Mouse (Mus musculus): ENCODE measurements at regions not wholly inside any gene's neighbourhood (a gene's known extent, or its start where the extent isn't known, plus 50 kb on each side); places are given as distances from the start of the nearest gene placed in this dataset.

- H3K36me3 ChIP-seq (ENCODE audit: control insufficient read depth, insufficient read depth, low read length) = no peaks in the 10 kb centered on the region
- H3K9ac ChIP-seq (ENCODE audit: low read length) = no peak overlapping the region
- WGBS = 80% methylated on average over 3 of the region's 3 CpGs
- no peak overlapping the region for H3K4me2 ChIP-seq (ENCODE audit: low read depth, low read length, severe bottlenecking)
- ATAC-seq (replicated peaks; ENCODE audit: low FRiP score) = no peak
- no peak for DNase-seq (ENCODE audit: low spot score)
- H3K4me3 ChIP-seq (ENCODE audit: low read depth, low read length) = no peak overlapping the region
- H3K27me3 ChIP-seq (ENCODE audit: control insufficient read depth, insufficient read depth, low read length) = no peaks in the 10 kb centered on the region
- no peak overlapping the region for H3K27ac ChIP-seq (ENCODE audit: low read depth, low read length)
- no peaks in the 10 kb centered on the region for H3K9me3 ChIP-seq (ENCODE audit: control insufficient read depth, low read length)
- H3K4me1 ChIP-seq (replicated peaks; ENCODE audit: control insufficient read depth, insufficient read depth, low read length) = no peaks in the 10 kb centered on the region
Observed at GRCm38 (mm10) chr12:9519346-9519745, 50.6 kb upstream of the Osr1 start.
